Mouse (Mus musculus): ENCODE measurements around the gene Ccdc82.

Ccdc82 gene

DNA sequence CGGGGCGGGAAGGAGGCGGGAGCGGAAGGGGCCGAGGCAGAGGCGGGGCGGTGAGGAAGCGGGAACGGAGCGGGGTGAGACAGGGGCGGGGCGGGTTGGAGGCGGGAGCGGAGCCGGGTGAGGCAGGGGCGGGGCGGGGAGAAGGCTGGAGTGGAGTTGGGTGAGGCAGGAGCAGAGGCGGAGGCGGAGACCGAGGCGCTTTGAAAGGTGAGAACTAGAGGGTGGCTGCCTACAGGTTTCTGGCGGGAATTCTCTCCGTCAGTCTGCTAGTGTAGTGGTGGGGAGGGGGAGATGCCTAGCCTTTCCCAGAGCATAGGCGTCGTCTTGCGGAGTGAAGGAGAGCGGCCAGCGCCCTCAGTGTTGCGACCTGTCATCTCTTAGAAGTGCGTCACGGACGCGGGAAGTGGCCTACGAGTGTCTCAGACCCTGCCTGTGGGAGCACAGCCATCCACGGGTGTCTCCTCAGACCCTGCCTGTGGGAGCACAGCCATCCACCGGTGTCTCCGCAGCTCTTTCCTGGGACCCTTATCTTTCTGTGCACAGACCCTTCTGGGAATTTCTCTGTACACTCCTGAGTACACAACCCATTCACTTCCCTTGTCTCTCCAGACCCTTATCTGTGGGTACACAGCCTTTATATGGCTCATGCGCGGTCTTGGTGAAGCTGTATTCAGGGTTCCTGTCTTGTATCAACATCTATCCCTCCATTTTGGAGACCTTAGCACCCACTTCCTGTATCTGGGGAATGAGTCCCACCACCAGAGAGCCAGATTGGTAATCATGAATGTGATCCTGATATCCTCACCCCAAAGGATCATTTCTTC is at the start of gene Ccdc82:
Gene Ccdc82 (plus strand): TSS at position 141 of the 824 bp plus-strand sequence.
- peak; percentile 97 to 99 for DNase-seq

DNA sequence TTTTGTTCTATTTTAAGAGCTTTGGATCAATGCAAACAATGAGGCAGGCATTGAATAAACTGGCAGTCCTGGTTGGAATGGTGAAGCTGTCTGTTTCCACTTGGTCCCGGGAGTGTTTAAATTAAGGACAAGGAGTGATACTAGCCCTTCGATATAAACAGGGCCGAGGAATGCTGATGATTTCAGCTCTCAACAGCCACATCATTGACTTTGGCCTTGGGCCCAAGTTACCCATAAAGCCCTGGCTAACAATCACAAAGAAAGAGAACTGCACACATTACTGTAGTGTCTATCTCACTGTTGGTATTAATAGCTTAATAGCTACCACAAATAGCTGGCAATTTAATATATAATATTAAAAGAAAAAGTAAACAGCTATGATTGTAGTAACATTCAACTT is 46.7 kb upstream of the Ccdc82 start:
- no peak for DNase-seq

DNA sequence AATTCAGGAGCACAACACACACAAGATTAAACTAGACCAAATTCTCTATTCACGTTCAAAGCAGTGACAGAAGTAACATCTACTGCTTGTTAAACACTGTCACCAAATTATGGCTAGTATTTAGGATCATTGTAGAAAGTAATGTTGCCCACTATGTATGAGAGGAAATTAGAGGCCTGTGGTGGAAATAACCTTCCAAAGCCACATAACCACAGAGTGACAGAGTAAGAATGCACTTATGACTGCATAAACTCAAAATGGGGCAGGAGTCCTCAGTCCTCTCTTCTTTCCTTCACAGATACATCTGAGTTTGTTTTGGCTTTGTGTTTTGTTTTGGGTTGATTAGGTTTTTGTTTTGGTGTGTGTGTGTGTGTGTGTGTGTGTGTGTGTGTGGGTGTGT is 43.6 kb upstream of the Ccdc82 start:
- DNase-seq, result no peak

DNA sequence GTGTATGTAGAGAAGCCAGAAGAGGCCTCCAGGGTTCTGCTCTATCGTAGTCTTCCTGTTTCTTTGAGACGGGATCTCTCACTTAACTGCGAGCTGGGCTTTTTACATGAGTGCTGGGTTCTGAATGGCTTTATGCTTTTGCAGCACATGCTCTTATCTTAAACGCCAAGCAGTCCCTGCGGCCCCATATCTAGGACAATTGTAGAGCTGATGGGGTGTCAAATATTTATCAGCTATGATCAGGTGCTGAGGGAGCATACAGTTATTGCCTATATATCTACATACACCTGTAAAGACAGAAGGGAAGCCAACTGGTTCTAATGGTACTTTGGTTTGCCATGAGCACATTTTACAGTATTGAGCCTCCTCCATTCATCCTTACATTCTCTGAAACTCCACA is 43.1 kb upstream of the Ccdc82 start:
- DNase-seq, result no peak

DNA sequence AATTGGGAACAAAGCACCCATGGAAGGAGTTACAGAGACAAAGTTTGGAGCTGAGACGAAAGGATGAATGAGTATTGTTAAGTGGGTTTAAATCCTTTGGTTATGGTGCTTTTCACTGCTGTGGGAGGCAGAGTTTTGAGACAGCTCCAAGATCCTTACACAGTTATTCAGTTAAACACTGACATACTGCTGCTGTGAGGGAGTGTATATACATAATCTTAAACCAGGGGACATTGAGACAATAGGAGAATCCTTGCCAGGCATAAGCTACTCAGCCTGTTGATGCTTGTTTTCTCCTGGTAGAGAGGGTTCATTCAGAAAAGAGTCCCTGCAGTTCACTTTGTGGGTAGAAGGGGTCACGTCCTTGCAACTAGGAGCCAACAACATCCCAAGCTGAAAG is 40.4 kb upstream of the Ccdc82 start:
- no peak for DNase-seq

DNA sequence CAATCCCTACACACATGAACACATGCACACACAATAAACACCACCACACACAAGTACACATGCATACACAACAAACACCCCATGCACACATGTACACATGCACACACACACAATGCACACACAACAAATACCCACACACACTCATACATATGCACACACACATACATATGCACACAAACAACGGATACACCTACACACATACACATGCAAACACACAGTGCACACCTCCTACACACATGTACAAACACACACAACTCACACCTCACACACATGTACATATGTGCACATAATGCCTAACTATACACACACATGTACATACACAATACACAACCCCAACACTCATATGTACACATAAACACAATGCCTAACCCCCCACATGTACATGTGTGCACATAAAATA is 20.9 kb upstream of the Ccdc82 start:
- DNase-seq, result no peak

DNA sequence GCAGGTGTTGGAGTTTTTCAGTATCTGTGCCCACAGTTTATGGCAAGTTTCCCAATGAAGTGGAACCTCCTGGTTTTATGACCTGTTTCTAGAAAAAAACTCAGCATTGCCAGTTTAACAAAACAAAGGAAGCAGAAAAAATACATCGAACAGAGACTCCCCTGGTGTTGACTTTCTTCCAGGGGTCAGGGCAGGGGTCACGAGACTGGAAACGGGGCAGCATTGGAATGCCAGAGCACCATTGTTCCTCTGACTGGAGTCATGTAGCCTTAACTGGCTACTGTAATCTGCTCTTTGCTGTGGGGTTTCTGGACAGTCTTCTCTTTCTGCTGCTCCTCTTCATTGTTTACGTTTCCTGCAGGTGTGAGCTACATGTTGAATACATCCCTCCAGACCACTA is 16.2 kb upstream of the Ccdc82 start:
- no peak for DNase-seq

DNA sequence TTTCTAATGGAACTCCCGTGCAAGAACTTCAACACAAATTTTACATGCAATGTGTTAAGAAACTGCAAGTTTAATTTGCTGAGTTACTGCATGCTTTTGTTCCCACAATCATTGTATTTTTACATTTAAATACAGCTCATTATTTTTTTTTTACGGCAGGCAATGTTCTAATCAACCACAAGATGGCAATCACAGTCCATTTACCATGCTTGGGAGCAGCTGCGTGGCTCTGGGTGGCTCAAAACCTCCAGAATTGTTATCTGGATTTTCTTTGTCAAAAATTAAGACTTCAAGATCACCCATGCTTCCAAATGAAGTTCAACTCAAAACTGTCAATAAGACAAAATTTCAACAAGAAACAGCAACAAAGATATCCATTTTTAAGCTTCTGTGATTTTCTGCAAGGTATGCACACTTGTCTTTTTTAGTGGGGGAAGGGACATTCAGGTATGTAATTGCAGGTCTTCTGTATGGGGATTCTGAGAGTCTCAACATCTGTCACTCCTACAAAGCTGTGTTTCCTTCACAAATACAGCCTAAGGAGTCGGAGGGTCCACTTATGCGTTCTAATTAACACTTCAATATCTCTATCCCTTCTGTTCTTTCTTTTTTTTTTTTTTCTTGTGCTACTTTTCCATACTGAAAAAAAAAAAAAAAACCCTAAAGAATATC is 15.1 kb upstream of the Ccdc82 start:
- peak; percentile 48 to 64 for DNase-seq

DNA sequence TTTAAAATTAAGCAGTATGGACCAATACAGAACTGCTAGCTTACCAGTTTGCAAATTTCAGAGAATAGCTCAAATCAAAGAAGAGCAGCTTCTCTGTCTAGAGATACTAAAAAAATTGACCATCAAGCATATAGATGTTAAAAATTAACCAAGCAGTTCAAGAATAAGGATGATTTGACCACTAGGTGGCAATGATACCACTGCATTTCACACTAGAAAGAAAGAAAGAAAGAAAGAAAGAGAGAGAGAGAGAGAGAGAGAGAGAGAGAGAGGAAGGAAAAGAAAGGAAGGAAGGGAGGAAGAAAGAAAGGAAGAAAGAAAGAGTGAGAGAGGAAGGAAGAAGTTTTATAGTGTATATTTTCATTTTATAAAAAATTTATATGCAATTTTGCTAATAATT is 4.4 kb upstream of the Ccdc82 start:
- peak; percentile 14 to 71 for DNase-seq

DNA sequence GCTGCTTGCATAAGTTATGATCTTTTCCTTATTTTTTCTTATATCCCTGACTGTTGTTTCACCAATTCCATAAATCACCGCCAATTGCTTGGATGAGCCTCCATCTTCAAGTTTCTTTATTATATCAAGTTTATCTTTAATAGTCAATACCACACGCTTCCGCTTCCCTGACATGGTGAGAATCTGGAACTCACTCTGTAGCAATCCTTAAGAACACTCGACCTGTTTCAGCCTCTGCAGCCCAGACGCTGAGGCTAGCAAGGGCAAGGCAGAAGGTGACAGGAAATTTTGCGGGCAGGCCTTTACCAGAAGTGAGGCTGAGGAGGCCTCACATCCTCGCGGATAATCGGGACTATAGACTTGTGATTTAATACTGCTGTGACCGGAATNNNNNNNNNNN is 1.3 kb upstream of the Ccdc82 start, which contains the start of gene Jrkl:
Gene Jrkl (minus strand): TSS at position 349 of the 400 bp plus-strand sequence.
- peak; percentile 44 to 57 for DNase-seq

DNA sequence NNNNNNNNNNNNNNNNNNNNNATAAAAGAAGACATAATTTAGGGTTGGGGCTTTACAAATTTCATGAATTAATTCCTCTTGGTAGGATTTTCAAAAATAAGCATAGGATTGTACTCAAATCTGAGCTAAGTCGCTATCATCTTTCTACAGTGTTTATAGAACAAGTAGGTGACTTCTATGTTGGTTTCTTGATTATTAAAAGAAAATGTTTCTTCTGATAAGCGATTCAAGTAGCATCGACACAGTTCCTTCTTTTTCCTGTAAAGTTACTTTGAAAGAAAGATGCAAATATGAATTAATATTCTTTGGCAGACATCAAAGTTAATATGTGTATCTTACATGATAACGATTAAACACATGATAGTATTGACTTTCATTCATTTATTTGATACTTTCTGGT is 1.3 kb downstream of the Ccdc82 start:
- no peak for DNase-seq

DNA sequence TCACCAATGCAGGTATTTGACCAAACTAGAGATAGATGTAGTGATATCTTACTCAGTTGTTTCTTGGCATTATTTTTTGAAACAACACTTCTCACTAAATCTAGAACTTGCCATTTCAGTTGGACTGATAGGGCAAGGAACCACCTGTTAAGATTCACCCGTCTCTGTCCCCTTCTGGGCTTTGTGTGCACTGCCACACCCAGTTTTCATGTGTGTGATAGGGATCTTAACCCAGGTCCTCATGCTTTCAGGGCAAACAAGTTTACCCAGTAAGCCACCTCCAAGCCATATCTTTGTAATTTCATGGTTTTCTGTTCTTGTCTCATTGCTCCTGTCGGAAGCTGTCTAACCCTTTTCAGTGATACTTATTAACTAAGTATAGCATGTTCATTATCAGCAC is 4.5 kb downstream of the Ccdc82 start:
- DNase-seq, result no peak

DNA sequence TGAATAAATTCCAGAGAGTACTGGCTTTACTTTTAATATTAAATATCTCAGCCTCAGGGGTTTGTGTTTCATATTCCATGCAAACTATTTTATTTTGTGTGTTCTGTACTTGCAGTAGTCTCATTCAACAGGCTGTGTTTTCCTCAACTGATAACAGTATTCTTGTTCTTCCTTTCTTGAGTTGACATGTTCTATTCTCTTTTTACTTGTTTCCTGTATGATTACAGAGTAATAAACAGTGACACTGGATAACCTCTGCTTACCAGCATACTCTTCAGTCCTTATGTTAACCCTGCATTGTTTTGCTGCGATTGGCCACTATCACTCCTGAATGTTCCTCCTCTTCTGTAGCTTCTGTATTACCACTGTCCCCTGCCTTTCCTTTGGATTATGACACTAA is 10.0 kb downstream of the Ccdc82 start:
- no peak for DNase-seq

DNA sequence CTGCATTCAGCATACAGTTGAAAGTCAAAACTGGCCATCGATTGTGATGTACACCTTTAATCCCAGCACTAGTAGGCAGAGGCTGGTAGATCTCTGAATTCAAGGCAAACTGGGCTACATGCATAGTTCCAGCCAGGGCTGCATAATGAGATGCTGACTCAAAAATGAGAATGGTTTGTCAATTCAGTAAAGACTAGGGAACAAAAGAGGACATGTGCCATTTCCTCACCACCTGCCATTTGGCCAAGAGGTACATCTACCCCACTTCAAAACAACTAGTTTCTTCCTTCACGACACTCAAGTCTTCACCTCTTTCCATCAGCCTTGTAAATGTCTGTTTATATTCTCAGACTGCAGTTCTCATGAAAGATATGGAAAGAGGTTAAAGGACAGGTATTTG is 11.4 kb downstream of the Ccdc82 start:
- no peak for DNase-seq

DNA sequence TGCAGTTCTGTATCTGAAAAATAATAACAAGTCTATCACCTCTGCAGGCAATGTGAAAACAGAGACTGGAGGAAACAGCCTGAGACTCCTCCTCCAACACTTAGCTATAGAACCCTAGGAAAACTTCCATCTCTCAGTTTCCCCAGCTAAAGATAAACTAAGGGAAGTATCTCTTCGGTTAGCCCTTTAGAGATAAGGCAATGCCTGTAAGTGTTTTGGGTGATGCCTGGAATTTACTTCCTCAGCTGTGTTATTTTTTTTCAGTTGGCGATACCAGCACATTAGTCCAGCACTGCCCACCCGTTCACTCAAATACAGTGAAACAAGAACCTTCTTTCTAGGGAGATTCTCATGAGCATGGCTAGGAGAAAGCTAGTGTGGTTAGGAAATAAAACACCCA is 14.2 kb downstream of the Ccdc82 start:
- no peak for DNase-seq

DNA sequence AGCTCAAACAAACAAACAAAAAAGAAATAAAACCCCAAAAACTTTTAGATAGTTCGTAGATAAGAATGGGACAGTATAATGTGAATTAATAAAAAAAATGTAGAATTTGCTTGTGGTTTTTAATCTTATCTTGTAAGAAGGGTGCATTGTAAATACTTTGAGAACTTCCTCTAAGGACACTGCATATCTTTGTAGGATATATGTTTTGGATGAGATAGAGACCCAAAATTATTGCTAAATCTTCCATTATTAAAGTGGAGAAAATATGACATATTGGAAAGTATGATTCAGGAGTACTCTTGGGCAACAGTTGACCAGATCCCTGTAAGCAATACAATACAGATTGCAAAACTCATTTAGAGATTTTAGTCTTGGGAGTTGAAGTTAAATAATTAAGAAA is 26.5 kb downstream of the Ccdc82 start:
- DNase-seq, result no peak

DNA sequence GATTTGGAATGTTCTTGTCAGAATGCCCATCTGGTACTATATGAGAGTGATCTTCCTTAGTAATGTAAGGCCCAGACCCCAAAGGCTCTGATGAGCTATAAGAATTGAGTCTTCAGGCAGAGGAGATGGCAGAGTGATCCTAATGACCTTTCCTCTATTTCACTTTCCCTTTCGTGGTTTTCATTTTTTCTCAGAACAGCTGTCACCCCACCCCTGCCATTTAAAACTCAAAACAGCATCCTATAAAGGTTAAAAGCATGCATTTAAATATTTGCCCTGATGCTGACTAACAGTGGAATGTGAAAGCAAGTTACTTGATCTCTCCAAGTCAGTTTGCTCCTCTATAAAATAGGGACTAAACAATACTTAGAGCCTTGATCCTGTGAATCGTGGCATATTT is 40.7 kb downstream of the Ccdc82 start:
- no peak for DNase-seq

DNA sequence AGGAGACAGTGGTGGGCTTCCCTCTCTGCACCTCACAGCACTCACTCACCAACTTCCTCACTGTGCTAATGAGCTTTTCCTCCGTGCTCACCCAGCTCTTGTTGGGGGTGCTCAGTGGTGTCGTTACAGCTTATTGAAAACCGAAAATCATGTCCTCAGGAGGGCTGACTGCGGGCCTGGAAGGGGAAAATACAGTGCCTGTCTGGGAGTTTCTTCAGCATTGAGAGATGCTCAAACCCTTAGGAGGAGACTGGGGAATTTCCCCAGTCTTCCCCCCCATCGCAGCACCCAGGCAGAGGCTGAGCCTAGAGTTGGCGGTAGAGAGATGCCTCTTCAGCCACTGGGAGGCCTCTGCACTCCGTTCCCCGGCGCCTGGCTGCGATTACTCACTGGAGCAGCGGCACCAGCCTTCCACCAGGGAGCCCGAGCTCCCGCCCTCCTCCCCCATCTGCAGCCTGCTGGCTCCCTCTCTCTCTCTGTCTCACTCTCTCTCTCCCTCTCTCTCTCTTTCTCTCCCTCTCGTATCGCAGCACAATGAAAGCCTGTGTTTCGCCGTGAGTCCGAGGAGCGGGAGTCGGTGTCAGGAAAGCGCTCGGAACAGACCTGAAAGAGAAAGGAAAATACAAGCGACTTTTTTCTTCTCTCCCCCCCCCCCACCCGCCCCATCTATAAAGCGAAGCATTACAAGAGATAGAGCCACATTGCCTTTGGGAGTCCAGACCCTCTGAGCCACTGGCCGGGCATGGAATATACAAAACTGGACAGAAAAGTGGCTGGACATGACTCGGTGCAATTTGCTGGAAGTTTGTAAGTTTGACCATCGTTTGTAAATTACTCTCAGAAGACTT is 49.7 kb downstream of the Ccdc82 start:
- peak; percentile 85 to 92 for DNase-seq

DNA sequence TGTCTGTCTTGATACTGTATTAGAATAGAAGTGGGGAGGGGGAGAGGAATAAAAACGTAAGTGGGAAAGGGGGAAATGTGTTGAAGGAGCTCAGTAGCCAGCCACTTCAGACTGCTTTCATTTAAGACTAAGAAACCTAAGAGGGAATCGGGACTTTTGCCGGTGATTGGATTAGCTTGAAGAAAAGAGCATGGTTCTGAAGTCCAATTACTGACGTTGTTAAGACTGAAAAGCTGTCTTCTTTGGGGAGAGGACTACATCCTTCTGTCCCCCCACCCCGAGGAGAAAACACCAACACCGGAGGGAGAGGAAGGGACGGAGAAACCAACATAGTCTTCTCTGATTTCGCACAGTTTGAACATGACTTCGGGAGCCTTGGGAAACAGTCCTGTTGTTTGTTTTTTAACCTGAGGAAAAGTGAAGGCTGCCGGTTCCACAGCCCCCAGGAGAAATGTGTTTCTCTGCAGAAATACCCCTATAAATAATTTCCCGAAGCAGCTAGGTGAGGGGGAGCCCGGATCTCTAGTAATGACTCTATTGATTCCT is 50.4 kb downstream of the Ccdc82 start:
- peak in 1 of 2 experiments; percentile 40 for DNase-seq

DNA sequence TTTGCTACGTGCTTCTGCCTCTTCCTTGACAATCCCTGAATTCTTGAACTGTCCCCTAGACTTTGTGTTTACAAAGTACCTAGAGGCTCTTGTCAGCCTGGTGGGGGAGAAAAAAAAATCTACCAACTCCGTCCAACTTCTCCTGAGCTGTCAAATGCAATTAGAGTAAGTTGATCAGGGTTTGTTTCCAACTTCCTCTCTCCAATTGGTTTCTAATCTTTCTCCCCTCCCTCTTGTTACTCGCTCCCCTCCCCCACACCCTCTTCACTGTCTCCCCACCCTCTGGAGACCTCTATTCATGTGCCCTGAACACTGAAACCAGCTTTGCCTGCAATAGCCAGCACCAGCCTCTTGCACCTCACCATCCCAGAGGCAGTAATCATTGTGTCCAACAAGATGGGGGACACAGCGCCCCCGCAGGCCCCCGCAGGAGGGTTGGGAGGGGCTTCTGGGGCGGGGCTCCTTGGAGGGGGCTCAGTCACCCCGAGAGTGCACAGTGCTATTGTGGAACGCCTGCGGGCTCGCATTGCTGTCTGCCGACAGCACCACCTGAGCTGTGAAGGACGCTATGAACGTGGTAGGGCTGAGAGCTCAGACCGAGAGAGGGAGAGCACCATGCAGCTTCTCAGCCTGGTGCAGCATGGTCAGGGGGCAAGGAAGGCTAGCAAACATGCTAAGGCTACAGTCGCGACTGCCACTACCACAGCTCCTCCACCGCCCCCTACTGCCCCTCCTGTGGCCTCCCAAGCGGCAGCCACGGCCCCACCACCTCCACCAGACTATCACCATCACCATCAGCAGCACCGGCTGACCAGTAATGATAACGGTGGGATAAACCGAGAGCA is 51.1 kb downstream of the Ccdc82 start, which contains the start of gene Maml2:
Gene Maml2 (plus strand): TSS at position 290 of the 845 bp plus-strand sequence.
- DNase-seq, result peak; percentile 85

DNA sequence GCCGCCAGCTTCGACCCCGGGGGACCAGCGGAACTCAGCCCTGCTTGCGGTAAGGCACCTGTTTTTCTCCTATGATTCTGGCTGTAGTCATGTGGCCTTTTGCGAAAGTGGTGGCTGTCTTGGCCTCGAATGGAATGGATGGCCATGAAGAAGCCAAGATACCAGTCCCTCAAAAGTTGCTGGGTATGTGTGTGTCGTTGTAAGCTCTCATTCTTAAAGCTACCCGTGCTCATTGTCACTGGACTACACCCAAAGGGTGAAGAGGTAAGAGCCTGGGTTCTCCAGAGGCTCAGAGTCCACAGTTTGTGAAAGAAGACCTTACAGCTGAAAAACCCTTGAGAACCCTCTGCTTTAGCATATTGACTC is 51.7 kb downstream of the Ccdc82 start:
- no peak for DNase-seq

DNA sequence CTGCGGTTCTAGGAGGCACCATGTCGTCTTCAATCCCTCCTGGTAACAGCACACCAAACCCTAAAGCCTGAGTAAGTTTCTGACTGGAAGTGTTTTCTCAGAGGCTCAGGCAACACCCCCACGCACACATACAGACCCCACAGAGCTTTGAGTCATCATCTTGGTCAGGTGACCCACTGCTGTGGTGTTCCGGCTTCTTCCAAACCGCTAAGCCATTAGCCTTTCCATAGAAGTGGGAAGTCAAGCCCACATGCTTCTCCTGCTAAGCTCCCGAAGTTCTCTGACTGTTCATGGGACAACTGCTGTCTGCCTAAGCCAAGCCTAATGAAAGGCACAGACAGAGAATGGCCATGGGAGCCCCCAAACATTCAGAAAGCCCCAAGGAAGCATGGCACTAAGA is 52.4 kb downstream of the Ccdc82 start:
- DNase-seq, result peak in 1 of 2 experiments; percentile 19

Data from cerebellum, postnatal 10 days (tissue).